Mouse (Mus musculus) gastrocnemius, postnatal 14 days (tissue): ENCODE data around the gene Ubp1. TPM values are rescaled to one million over a fixed set of nuclear protein-coding genes. Genes with fewer than 3 reads are reported as not detected.

Source experiments
- DNase-seq: peaks from one replicate; pipeline ENCODE4 v3.0.0; 2021; ENCODE audit warnings: mixed read lengths
- intact Hi-C: fragments of 180-260 bp; cut with DNase I; formaldehyde crosslinking; loops from one replicate; pipeline ENCODE4 v1.15.1; 2025; ENCODE audit warnings: low total_unique reads
- total RNA-seq, 2 experiments: library from RNA; stranded (reverse); gene quantifications; 2 replicates each; pipeline ENCODE4 v1.2.3; 2021

Gene Ubp1
- total RNA-seq, 2 experiments from 2014 or later, result 16.0 to 16.2 TPM

DNA sequence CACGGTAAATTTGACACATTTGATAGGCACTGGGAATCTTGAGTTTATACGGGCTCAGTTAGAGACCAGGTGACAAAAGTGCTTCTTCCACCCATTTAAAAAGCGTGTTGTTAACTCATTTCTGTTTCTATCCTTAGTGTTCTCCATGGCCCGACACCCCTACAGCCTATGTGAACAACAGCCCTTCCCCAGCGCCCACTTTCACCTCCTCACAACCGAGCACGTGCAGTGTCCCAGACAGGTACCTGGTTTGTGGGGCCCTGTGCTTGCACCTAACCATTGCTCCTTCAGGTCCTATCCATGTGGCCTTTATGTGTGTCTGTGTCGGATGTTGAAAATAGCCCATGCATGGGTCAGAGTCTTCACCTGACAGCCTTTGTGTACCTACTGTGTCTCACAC lies 33.7 kb downstream of the Ubp1 start:
- DNase-seq, result no peak
- intact Hi-C loops, result no loop called here

DNA sequence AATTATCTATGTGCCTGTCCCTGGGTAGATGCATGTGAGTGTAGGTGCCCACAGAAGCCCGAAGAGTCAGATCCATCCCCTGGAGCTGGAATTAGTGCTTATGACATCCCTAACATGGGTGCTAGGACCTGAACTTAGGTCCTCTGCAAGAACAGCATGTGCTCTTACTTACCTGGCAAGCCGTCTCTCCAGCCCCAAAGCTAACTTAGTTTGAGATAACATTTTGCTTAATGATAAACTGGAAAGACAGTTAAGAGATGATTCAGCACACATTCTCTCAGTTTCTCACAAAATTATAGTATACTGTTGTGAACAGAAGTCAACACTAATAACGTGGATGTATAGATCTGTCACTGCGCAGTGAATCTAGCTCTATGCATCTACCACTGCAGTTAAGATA lies 36.1 kb downstream of the Ubp1 start:
- no peak for DNase-seq
- intact Hi-C loops, result no loop called here

DNA sequence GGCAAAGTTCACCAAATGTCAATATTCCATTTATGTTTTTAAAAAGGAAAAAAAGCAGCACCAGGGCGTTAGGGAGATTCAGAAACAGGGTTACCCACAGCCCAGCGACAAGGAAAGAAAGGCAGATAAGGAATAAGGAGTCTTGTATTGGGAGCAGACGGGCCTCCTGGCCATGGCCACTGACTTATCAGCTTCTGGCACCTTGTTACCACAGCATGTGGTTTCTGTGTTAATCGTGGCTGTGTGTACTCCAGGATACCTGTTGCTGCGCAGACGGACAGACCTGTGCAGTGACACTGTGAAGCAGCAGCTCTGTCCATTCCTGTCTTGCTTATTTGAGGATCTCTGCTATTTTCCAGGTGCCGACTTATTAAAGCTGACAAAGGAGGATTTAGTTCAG lies 38.2 kb downstream of the Ubp1 start:
- no peak for DNase-seq
- intact Hi-C loops, result no loop called here

DNA sequence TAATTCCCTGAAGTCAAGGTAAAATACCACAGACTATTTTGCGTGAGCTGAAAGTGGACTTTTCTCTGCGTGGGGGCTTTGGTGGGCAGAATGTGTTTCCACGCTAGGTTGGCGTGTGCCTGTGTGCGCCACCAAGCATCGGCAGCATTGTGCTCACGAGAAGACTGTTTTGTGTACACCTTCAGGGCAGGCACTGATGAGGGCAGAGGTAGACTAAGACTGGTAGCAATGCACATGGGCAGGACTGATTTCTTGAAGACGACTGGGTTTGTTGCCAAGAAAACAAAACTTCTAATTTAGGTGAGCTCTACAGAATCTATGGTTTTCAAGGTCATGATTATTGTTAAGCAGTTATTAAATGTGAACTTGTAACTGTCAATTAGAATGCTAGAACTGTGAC lies 38.7 kb downstream of the Ubp1 start:
- intact Hi-C loops, result no loop called here
- no peak for DNase-seq

DNA sequence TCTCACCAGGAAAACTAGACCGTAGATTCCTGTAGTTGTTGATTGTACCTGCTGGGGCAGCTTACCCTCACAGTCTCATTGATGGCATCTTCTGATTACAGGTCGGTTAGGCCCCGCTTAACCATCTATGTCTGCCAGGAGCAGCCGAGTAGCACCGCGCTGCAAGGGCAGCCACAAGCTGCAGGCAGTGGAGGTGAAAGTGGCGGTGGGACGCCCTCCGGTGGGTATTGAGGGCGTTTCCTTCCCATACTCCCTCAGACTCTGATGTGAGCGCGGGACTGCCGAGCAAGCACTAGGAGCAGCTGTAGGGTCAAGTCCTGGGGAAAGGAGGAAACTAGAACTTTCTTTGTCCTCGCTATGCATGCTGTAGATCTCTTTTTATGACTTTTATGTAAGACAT lies 39.3 kb downstream of the Ubp1 start:
- intact Hi-C loops, result no loop called here
- no peak for DNase-seq

DNA sequence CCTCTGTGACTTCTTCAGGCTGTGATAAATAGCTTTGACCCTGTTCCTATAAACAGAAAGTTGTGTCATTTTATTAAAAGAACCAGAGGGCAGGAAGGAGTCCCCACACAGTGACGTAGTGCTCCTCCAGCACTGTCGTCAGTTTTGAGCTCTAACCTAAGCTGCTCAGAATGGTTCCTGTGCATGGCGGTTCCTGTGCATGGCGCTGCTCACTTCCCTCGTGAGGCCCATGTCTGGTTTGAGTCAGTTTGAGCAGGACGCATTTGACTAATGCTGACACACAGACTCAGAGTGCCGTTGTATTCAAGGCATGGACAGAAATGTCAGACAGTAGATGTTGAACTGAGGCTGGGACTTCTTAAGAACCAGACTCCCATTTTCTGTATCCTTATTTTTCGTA lies 40.9 kb downstream of the Ubp1 start:
- intact Hi-C loops, result no loop called here
- no peak for DNase-seq

DNA sequence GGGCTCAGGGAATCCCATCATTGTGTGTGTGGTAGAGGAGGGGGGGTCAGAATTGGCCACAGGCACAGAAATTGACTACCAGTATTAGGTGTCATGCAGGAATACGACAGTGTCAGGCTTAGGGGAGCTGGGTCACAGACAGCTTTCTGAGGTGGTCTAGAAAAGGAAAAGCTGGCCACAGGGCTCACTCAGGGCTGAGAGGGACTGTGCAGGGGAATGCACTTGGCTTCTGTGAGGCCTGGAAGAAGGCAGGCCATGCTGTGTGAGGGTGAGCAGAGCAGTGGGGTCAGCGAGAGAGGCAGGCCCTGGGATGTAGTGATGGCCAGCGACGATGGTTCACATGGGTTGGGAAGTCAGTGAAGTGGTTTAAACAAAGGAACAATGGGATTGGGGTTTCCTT lies 43.1 kb downstream of the Ubp1 start:
- intact Hi-C loops, result no loop called here

DNA sequence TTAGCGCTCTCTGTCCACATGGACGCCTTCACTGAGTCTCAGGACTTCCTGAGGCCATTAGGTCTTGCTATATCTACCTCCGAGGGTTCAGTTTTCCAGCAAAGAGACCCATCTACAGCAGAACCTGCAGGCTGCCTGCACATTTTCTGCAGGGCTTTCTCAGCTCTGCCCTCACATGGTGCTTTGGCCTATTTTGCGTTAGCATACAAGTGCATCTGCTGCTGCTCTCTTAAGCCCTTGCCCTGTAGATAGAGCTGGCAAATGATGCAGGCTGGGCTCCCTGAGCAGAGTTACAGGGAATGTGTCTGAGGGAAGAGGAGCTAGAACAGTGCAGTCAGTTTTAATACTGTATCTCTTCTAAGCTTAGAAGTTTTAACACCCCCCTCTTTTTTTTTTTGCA lies 44.2 kb downstream of the Ubp1 start:
- intact Hi-C loops, result no loop called here
- no peak for DNase-seq

More for the DNA sequence above, 43.1 kb downstream of the Ubp1 start:
- no peak for DNase-seq

DNA sequence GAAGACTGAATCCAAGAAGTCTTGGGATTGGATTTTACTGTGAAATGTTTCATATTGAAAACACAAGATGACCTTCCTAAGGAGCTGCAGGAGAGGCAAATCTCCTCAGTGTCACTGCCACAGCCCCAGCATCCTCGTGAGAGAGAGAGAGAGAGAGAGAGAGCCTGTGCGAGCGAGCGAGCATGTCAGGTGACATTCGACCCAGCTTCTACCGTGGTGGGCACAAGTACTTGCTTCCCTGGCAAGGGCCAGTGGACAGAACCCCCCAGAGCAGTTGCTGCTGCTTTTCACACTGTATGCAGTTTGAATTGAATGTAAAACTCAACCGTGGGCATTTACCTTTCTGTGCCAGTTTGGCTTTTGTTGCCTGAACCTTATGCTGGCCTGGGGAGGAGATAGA lies 44.7 kb downstream of the Ubp1 start:
- intact Hi-C loops, result no loop called here
- DNase-seq, result no peak

DNA sequence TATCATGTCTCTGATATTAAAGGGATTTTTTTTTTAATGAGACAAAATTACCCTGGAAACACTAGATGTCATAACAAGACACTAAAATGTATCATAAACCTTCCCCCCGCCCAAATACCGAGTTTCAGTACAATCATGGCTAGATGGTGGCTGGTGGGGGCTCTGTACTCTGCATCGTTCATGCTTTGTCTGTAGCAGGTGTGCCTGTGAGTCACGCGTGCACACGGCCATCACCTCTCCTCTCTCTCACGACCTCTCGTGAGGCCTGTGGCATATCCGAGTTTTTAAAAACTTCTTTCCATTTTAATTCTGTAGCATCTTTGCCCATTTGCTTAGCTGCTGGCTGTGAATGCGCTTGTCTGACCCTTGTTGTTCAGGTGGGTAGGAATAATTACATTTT lies 45.5 kb downstream of the Ubp1 start:
- intact Hi-C loops, result no loop called here
- no peak for DNase-seq

DNA sequence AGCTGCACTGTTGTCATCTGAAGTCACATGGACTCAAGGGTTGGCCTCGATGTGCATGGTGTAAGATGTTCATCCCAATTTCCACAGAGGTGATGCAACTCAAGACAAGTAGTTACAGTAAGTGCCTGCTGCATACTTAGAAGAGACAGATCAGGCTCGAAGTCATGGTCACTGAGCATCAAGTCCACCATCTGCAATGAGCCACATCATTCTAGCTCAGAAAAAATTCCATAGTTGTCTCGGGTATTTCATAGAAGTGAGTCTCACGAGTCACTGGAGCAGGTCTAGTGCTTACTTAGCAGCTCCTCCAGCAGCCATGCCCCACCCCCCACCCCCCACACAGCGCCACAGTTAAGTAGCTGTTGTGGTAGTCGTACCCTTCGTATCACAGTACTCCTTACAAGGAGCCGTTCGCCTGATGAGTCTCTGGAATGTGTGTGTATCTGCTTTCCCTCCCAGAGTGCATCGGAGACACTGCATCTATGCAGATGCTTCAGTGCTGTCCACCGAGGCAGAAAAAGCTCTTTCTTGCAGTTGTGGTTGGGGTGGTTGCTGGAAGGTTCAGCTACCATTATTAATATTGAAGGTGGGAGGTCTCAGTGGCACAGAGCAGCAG lies 46.6 kb downstream of the Ubp1 start:
- intact Hi-C loops, result no loop called here
- DNase-seq, result no peak

DNA sequence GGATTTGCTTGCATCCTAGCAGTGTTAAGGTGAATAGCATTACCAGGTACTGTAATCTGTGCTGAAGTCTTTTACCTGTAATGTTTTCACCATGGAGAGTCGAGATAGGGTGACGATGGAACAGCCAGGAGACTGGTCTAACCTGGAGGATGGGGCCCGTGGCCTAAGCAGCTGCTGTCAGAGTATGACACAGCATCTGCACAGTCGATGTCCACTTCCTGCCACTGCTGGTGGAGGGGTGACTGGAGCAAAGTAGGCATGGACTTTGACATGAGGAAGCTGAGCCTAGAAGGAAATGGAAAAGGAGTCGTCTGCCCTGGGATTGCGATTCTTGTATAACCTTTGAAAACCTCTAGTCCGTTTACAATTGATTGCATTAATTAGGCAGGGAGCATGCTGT lies 47.9 kb downstream of the Ubp1 start:
- intact Hi-C loops, result no loop called here
- no peak for DNase-seq

DNA sequence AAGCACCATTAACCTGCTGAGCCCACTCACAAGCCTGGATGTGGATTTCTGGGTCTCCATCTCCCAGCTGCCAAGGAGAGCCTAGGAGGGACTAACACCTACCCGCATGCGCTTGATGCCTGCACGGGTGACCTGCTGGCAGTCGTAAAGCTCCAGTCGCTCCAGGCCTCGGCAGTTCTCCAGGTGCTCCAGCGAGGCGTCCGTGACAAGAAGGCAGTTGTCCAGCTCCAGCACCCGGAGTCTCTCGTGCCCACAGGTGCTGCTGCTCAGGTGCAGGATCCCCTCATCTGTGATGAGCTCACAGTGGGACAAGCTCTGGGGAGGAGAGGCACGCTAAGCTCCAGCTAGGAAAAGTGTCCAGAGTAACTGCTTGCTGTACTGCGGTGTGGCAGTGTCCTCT lies 48.6 kb downstream of the Ubp1 start:
- intact Hi-C loops, result no loop called here
- peak; percentile 23 for DNase-seq

DNA sequence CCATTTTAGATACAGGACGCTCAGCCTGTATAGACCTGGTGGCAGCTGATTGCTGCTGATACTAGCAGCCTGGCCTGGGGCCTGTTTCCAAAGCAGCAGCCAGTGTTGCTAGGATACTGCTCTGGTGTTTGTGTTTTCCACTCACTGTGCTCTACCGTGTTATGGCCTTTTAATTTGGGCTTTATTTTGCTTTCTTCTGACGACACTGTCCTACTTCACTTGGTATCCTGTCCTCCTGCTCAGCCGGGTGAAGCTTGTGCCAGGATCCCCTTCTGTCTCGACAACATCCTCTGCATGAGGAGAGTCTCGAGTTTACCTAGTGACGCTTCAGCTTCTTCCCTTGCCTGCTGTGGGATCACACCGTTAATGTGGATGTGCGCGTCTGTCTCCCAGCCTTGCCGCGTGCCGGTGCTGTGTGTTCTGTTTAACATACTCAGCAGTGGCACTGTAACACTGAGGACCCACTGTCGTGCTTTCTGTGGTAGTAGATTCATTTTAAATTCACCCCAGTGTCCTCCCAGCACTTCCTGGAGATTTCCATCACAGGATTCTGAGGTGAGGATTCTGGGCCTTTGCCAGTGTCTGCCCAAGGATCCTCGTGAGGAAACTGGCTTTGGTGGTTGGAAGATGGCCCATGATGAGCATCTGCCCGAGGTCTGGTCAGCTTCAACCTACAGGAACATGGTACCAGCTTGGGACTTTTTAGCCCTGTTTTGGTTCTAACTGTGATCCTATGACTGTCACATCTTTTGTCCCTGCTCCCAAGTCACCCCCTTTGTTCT lies 50.6 kb downstream of the Ubp1 start:
- peak; percentile 48 for DNase-seq
- intact Hi-C loops, result no loop called here

DNA sequence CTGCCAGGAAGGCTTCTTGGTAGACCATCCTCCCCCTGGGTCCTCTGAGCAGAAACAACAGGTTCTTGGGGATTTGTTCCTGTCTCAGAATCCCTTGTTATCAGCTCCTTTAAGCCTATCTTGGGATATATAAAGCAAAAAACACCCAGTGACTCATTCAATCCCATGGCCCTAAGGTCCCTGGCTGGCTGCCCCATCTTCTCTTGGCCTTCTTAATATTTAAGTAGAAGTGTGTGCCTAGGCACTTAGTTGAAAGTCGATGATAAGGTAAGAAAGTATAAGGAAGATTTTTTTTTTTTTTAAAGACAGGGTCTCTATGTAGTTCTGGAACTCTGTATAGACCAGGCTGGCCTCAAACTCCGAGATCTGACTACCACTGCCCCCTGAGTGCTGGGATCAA lies 51.7 kb downstream of the Ubp1 start:
- intact Hi-C loops, result no loop called here
- DNase-seq, result no peak

DNA sequence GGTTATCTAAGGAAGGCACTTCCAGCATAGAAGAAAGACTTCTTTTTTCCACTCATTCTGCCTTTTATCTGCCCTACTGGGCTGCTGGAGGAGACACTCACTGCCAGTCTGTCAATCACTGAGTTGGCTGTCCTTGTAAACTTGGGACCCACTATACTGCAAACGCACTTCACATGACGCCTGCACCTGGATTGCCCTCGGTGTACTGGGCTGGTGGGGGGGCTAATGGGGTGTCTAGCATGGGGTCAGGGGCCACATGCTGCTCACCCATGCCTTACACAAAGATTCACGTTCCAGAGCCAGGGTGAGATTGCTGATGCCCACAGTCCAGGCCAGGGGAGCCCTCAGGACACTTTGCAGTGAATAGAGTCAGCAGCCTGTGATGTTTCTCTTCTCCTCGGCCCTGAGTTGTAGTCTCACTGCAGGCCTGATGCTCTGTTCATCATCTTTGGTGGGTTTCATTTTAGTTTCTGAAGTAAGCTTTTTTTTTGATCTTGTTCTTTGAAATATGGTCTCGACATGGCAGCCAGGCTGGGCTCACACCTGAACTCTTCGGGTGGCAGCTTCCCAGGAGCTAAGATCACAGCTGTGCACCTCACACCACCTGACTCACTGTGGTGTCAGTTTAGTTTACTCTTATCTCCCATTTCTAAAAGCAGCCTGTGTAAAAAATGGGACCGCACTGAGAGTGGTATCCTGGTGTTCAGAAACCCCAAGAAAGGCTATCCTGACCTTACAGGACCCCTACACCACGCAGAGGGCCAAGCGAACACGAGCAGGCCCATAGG lies 52.3 kb downstream of the Ubp1 start:
- DNase-seq, result no peak
- intact Hi-C loops, result no loop called here

DNA sequence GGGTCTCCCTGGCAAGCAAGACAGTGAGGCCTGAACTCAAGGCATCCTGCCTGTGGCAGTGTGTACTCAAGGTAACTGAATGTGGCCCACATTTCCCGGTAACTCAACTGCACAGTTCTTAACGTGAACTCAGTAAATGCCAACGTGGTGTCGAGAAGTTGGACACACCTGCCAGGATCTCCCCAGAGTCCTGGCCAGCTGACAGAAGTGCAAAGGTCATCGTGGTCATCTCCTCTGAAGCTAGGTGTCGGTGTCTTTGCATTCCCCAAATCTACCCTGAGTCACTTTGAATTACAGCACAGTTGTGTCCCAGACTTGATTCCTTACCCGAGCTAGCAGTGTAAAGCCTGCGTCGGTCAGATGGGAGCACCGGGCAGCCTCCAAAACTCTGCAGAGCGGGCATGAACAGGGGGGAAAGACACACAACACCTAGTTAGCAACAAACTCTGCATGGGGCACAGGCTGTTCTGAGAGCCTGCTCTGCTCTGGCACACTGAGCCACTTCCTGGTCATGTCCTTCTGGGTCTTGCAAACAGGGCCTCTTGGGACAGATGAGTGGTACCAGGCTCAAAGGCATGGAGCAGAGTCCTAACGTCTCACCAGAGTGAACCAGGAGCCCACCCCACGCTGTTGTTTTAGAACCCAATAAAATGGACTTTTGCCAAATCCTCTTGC lies 54.3 kb downstream of the Ubp1 start:
- intact Hi-C loops, result no loop called here

DNA sequence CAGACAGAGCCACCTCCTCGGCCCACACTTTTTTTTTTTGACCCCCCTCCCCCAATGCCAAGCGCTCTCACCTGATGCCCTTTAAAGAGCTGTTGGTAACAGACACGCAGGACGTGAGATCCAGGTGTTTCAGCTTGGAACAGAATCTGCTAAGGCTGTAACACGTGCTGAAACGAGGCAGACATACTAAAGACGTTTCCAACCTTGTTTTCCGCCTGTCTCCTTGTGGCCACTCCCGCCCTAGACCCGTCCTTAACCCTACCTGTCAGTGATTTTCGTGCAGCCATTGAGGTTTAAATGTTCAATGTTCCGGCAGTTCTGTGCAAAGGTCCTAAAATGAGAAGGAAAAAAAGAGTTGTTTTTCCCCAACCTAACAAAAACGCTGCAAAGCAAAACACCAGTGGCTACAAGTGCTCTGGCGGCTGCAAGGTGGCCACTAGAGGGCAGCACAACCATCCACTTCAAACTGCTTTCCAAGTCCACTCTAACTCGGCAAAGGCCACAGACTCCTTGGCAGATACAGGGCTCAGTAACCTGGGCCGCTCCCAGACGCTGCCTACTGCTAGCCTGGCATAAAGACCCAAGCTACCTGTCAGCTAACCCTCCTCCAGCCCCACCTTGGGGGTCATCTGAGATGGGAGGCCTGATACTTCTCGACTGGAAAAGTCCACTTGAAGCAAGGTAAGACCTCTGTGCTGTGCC lies 60.0 kb downstream of the Ubp1 start:
- DNase-seq, result peak; percentile 82
- intact Hi-C loops, result loop anchor here (5.0 kb wide), 1 partner anchor 127 kb away; no protein-coding TSS in a partner anchor

More for the DNA sequence above, 54.3 kb downstream of the Ubp1 start:
- DNase-seq, result no peak

DNA sequence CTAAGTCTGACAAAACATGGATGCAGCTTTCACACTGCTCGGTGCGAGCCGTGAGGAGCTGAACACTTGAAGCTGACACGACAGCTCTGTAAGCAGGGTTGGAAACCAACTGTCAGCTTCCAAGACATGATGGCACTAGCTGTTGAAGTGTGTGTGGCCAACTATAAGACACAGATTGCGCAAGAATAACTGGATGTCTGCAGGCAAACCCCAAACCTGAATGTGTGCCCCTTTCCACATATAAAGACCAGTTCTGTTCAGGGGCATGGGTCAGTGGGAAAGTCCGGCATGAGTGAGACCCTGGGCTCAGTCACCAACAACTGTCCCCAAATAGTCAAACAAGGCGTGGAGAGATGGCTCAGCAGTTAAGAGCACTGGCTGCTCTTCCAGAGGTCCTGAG lies 62.1 kb downstream of the Ubp1 start:
- intact Hi-C loops, result loop anchor here (5.0 kb wide), 1 partner anchor 124 kb away; no protein-coding TSS in a partner anchor
- DNase-seq, result no peak
